Mouse (Mus musculus): ENCODE data around the gene Ccr1l1. TPM values are rescaled to one million over a fixed set of nuclear protein-coding genes. Genes with fewer than 3 reads are reported as not detected.

The Ccr1l1 gene
- not detected in 2 replicates for polyA plus RNA-seq (2014; fragmentation: Nextera tagmentation; extraction: Ambion mirVana)

DNA sequence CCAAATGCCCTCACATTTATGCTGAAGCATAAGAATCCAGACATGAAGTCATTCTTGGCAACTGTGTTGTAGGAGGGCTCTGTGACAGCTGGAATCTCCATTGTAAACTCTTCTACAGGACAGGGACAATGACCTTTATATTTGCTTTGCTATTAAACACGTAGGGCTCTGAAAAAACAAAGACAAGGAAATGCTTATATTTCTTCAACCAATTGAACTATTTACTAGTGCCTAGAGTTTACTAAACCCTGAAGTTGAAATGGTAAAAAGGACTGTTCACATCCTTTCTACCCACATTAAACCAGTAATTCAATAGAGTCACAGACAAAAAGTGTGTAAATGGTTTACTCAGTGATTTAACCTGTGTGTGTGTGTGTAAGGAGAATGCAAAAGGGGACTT, at the start of gene Ccr1l1:
Ccr1l1 (minus strand) TSS at position 101 of the 400 bp plus-strand sequence.
- Histone ChIP-seq H3K4me1 (ENCODE audit: control insufficient read depth, insufficient read depth, low read length) (no peaks in the 10 kb centered on the region), H3K36me3 (ENCODE audit: control insufficient read depth, insufficient read depth, low read length) (no peaks in the 10 kb centered on the region), H3K27ac (ENCODE audit: low read length) (no peak within 1 kb of the TSS), H3K4me3 (ENCODE audit: low read depth, low read length) (no peak within 1 kb of the TSS), H3K4me2 (replicated peaks; ENCODE audit: low read depth, low read length) (no peak within 1 kb of the TSS), H3K9me3 (ENCODE audit: control insufficient read depth, low read depth, low read length) (no peaks in the 10 kb centered on the region), H3K27me3 (ENCODE audit: control insufficient read depth, insufficient read depth, low read length) (no peaks in the 10 kb centered on the region), H3K9ac (replicated peaks; ENCODE audit: low read depth, low read length) (no peak within 1 kb of the TSS)
- 53% methylated on average over 1 of the region's 1 CpGs for WGBS
- no peak for ATAC-seq (ENCODE audit: insufficient number of reproducible peaks, insufficient read depth, low FRiP score, low read depth)

- 79% methylated on average over 1 of the region's 1 CpGs for WGBS
Observed at GRCm38 (mm10) chr9:124021672-124022071, 43.5 kb upstream of the Ccr1l1 start, which contains the start of gene Ccr3. Ccr3 (plus strand) TSS chr9:124021972.

GRCm38 (mm10) chr9:124019887-124020286, 41.7 kb upstream of the Ccr1l1 start:
- H3K27ac ChIP-seq (ENCODE audit: low read length): no peak overlapping the region
- no peak overlapping the region for H3K4me3 ChIP-seq (ENCODE audit: low read depth, low read length)
- no peaks in the 10 kb centered on the region for H3K9me3 ChIP-seq (ENCODE audit: control insufficient read depth, low read depth, low read length)
- ATAC-seq (ENCODE audit: insufficient number of reproducible peaks, insufficient read depth, low FRiP score, low read depth): no peak
- no peak overlapping the region for H3K9ac ChIP-seq (replicated peaks; ENCODE audit: low read depth, low read length)
- no peak overlapping the region for H3K4me2 ChIP-seq (replicated peaks; ENCODE audit: low read depth, low read length)
- no peaks in the 10 kb centered on the region for H3K4me1 ChIP-seq (ENCODE audit: control insufficient read depth, insufficient read depth, low read length)
- 87% methylated on average over 3 of the region's 3 CpGs for WGBS
- no peaks in the 10 kb centered on the region for H3K27me3 ChIP-seq (ENCODE audit: control insufficient read depth, insufficient read depth, low read length)
- no peaks in the 10 kb centered on the region for H3K36me3 ChIP-seq (ENCODE audit: control insufficient read depth, insufficient read depth, low read length)

More at GRCm38 (mm10) chr9:124021672-124022071, 43.5 kb upstream of the Ccr1l1 start, which contains the start of gene Ccr3:
- no peaks in the 10 kb centered on the region for H3K4me1 ChIP-seq (ENCODE audit: control insufficient read depth, insufficient read depth, low read length)
- no peaks in the 10 kb centered on the region for H3K27me3 ChIP-seq (ENCODE audit: control insufficient read depth, insufficient read depth, low read length)
- H3K9me3 ChIP-seq (ENCODE audit: control insufficient read depth, low read depth, low read length): no peaks in the 10 kb centered on the region
- H3K4me3 ChIP-seq (ENCODE audit: low read depth, low read length): no peak within 1 kb of the TSS
- no peaks in the 10 kb centered on the region for H3K36me3 ChIP-seq (ENCODE audit: control insufficient read depth, insufficient read depth, low read length)
- no peak within 1 kb of the TSS for H3K4me2 ChIP-seq (replicated peaks; ENCODE audit: low read depth, low read length)
- no peak within 1 kb of the TSS for H3K27ac ChIP-seq (ENCODE audit: low read length)
- no peak for ATAC-seq (ENCODE audit: insufficient number of reproducible peaks, insufficient read depth, low FRiP score, low read depth)
- no peak within 1 kb of the TSS for H3K9ac ChIP-seq (replicated peaks; ENCODE audit: low read depth, low read length)

DNA sequence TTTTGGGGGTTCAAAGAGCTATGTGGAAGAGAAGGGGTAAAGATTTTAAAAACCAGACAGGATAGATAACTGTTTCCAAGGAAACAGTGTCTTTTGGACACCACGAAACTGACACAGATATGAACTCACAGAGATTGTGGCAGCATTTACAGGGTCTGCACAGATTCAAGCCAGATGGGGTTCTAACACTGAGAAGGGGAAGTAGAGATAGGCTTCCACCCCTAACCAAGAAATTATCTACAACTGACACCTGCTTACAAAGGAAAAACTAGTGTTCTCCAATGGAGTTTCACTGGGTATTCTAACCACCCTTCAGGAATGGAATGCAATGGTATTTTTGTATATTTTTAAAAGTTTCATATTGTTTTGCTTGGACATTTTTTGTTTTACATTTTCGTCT, 37.8 kb upstream of the Ccr1l1 start:
- H3K4me2 ChIP-seq (replicated peaks; ENCODE audit: low read depth, low read length): no peak overlapping the region
- H3K4me1 ChIP-seq (ENCODE audit: control insufficient read depth, insufficient read depth, low read length): no peaks in the 10 kb centered on the region
- WGBS: 78% methylated on average over 2 of the region's 2 CpGs
- no peak for ATAC-seq (ENCODE audit: insufficient number of reproducible peaks, insufficient read depth, low FRiP score, low read depth)
- H3K36me3 ChIP-seq (ENCODE audit: control insufficient read depth, insufficient read depth, low read length): no peaks in the 10 kb centered on the region
- no peaks in the 10 kb centered on the region for H3K27me3 ChIP-seq (ENCODE audit: control insufficient read depth, insufficient read depth, low read length)
- no peak overlapping the region for H3K27ac ChIP-seq (ENCODE audit: low read length)
- H3K4me3 ChIP-seq (ENCODE audit: low read depth, low read length): no peak overlapping the region
- no peaks in the 10 kb centered on the region for H3K9me3 ChIP-seq (ENCODE audit: control insufficient read depth, low read depth, low read length)
- H3K9ac ChIP-seq (replicated peaks; ENCODE audit: low read depth, low read length): no peak overlapping the region

DNA sequence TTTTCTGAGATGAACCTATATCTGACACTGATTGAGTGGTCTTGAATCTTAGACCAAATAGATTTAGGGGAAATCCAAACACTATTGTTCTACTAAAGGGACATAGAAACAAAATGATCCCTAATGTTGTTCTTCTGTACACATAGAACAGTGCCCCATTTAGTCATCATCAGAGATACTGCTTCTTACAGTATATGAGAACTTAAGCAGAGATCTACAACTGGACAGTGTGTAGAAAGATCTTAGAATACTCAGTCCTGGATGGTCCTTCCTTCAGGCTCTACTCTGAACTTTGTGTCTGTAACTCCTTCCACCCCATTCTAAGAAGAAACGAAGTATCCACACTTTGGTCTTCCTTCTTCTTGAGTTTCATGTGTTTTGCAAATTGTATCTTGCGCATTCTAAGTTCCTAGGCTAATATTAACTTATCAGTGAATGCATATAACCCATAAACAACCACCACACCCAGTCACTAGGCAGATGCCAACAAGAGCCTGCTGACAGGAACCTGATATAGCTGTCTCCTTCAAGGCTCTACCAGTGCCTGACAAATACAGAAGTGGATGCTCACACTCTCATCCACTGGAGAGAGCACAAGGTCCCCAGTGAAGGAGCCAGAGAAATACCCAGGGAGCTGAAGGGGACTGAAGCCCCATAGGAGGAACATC, 36.9 kb upstream of the Ccr1l1 start:
- H3K9ac ChIP-seq (replicated peaks; ENCODE audit: low read depth, low read length): no peak overlapping the region
- no peak overlapping the region for H3K4me2 ChIP-seq (replicated peaks; ENCODE audit: low read depth, low read length)
- H3K4me1 ChIP-seq (ENCODE audit: control insufficient read depth, insufficient read depth, low read length): no peaks in the 10 kb centered on the region
- H3K27me3 ChIP-seq (ENCODE audit: control insufficient read depth, insufficient read depth, low read length): no peaks in the 10 kb centered on the region
- 84% methylated on average over 2 of the region's 2 CpGs for whole genome bisulfite sequencing
- no peaks in the 10 kb centered on the region for H3K36me3 ChIP-seq (ENCODE audit: control insufficient read depth, insufficient read depth, low read length)
- H3K27ac ChIP-seq (ENCODE audit: low read length): no peak overlapping the region
- no peaks in the 10 kb centered on the region for H3K9me3 ChIP-seq (ENCODE audit: control insufficient read depth, low read depth, low read length)
- H3K4me3 ChIP-seq (ENCODE audit: low read depth, low read length): no peak overlapping the region
- no peak for ATAC-seq (ENCODE audit: insufficient number of reproducible peaks, insufficient read depth, low FRiP score, low read depth)

GRCm38 (mm10) chr9:124013270-124013669, 35.1 kb upstream of the Ccr1l1 start:
- Histone ChIP-seq H3K4me2 (replicated peaks; ENCODE audit: low read depth, low read length) (no peak overlapping the region), H3K27ac (ENCODE audit: low read length) (no peak overlapping the region), H3K4me1 (ENCODE audit: control insufficient read depth, insufficient read depth, low read length) (no peaks in the 10 kb centered on the region), H3K4me3 (ENCODE audit: low read depth, low read length) (no peak overlapping the region), H3K36me3 (ENCODE audit: control insufficient read depth, insufficient read depth, low read length) (no peaks in the 10 kb centered on the region), H3K27me3 (ENCODE audit: control insufficient read depth, insufficient read depth, low read length) (no peaks in the 10 kb centered on the region), H3K9ac (replicated peaks; ENCODE audit: low read depth, low read length) (no peak overlapping the region), H3K9me3 (ENCODE audit: control insufficient read depth, low read depth, low read length) (no peaks in the 10 kb centered on the region)
- ATAC-seq (ENCODE audit: insufficient number of reproducible peaks, insufficient read depth, low FRiP score, low read depth): no peak
- WGBS: 79% methylated on average over 3 of the region's 3 CpGs

DNA sequence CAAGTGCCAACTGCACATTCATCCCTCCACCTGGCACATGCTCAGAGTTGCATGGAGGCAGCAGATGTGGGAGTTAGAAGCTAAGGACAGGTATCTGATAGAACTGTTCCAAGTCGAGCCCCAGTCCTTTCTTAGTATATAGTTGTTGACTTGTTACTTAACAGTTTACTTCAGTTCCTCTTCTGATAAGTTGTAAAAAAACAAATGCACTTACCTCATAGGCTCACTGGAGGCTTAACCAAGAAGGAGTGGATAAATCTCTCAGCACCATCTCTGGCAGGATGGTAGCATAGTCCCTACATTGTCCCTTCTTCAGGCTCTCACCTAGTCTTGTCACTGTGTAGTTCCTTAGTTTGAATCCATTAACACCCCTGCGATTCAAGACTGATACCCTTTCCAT, 34.5 kb upstream of the Ccr1l1 start:
- no peak overlapping the region for H3K4me2 ChIP-seq (replicated peaks; ENCODE audit: low read depth, low read length)
- no peak overlapping the region for H3K27ac ChIP-seq (ENCODE audit: low read length)
- H3K4me1 ChIP-seq (ENCODE audit: control insufficient read depth, insufficient read depth, low read length): no peaks in the 10 kb centered on the region
- no peak overlapping the region for H3K9ac ChIP-seq (replicated peaks; ENCODE audit: low read depth, low read length)
- H3K9me3 ChIP-seq (ENCODE audit: control insufficient read depth, low read depth, low read length): no peaks in the 10 kb centered on the region
- 68% methylated on average over 2 of the region's 2 CpGs for WGBS
- no peak overlapping the region for H3K4me3 ChIP-seq (ENCODE audit: low read depth, low read length)
- H3K27me3 ChIP-seq (ENCODE audit: control insufficient read depth, insufficient read depth, low read length): no peaks in the 10 kb centered on the region
- no peak for ATAC-seq (ENCODE audit: insufficient number of reproducible peaks, insufficient read depth, low FRiP score, low read depth)
- no peaks in the 10 kb centered on the region for H3K36me3 ChIP-seq (ENCODE audit: control insufficient read depth, insufficient read depth, low read length)

DNA sequence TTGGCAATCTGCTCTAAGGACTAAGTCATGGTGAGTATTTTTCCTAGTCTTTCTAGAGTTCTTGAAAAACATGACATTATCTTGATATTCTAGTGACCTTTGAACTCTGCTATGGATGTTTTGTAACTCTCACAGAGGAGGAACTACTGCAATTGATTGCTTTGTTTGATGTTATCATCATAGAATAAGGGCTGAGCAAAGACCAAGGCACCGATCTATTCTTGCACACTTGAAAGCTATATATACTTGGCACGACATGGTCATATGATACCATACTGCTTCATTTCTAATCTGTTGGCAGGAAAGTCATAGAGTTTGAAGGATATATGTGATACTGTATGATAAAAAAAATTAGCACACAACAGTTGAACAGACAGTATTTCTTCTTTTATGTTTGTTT, 21.6 kb upstream of the Ccr1l1 start:
- H3K9ac ChIP-seq (replicated peaks; ENCODE audit: low read depth, low read length): no peak overlapping the region
- WGBS: 72% methylated on average over 2 of the region's 2 CpGs
- ATAC-seq (ENCODE audit: insufficient number of reproducible peaks, insufficient read depth, low FRiP score, low read depth): no peak

GRCm38 (mm10) chr9:123997719-123998118, 19.5 kb upstream of the Ccr1l1 start:
- WGBS: 59% methylated on average over 3 of the region's 3 CpGs
- H3K9ac ChIP-seq (replicated peaks; ENCODE audit: low read depth, low read length): no peak overlapping the region
- no peaks in the 10 kb centered on the region for H3K36me3 ChIP-seq (ENCODE audit: control insufficient read depth, insufficient read depth, low read length)
- no peaks in the 10 kb centered on the region for H3K4me1 ChIP-seq (ENCODE audit: control insufficient read depth, insufficient read depth, low read length)
- H3K4me2 ChIP-seq (replicated peaks; ENCODE audit: low read depth, low read length): no peak overlapping the region
- no peak overlapping the region for H3K27ac ChIP-seq (ENCODE audit: low read length)
- H3K4me3 ChIP-seq (ENCODE audit: low read depth, low read length): no peak overlapping the region
- no peaks in the 10 kb centered on the region for H3K27me3 ChIP-seq (ENCODE audit: control insufficient read depth, insufficient read depth, low read length)
- H3K9me3 ChIP-seq (ENCODE audit: control insufficient read depth, low read depth, low read length): no peaks in the 10 kb centered on the region
- no peak for ATAC-seq (ENCODE audit: insufficient number of reproducible peaks, insufficient read depth, low FRiP score, low read depth)

More for the DNA sequence above, 21.6 kb upstream of the Ccr1l1 start:
- Histone ChIP-seq H3K27ac (ENCODE audit: low read length) (no peak overlapping the region), H3K4me1 (ENCODE audit: control insufficient read depth, insufficient read depth, low read length) (no peaks in the 10 kb centered on the region), H3K9me3 (ENCODE audit: control insufficient read depth, low read depth, low read length) (no peaks in the 10 kb centered on the region), H3K27me3 (ENCODE audit: control insufficient read depth, insufficient read depth, low read length) (no peaks in the 10 kb centered on the region), H3K36me3 (ENCODE audit: control insufficient read depth, insufficient read depth, low read length) (no peaks in the 10 kb centered on the region), H3K4me3 (ENCODE audit: low read depth, low read length) (no peak overlapping the region), H3K4me2 (replicated peaks; ENCODE audit: low read depth, low read length) (no peak overlapping the region)

Data from stomach, embryonic 14.5 days (tissue).